Mouse (Mus musculus): Measurements from ENCODE around the gene Clec3b. TPM values are rescaled to one million over a fixed set of nuclear protein-coding genes. Genes with fewer than 3 reads are reported as not detected.

Gene Clec3b
- polyA plus RNA-seq, 1 experiment from 2014 or later = 13.9 TPM

- Histone ChIP-seq H3K4me1 (replicated peaks; ENCODE audit: control insufficient read depth, insufficient read depth) (no peaks in the 10 kb centered on the region), H3K27ac (replicated peaks) (no peak overlapping the region), H3K9ac (ENCODE audit: low read length) (no peak overlapping the region), H3K4me2 (replicated peaks; ENCODE audit: low read depth) (no peak overlapping the region), H3K9me3 (ENCODE audit: control insufficient read depth, low read length) (no peaks in the 10 kb centered on the region), H3K27me3 (ENCODE audit: control insufficient read depth, insufficient read depth, low read length) (no peaks in the 10 kb centered on the region), H3K36me3 (ENCODE audit: control insufficient read depth, insufficient read depth, low read length) (no peaks in the 10 kb centered on the region), H3K4me3 (ENCODE audit: low read depth, low read length) (no peak overlapping the region)
- peak; percentile 14; the same call in 1 of the 2 replicates for ATAC-seq (ENCODE audit: low FRiP score, low TSS enrichment)
- TF ChIP-seq CTCF (IDR thresholded peaks at IDR 0.05; ENCODE audit: low read depth) (peak; percentile 18; the same call in 1 of the 2 replicates), EP300 (optimal IDR thresholded peaks at IDR 0.05) (no peak)
- no peak for DNase-seq (ENCODE audit: low spot score)
Measured at GRCm38 (mm10) chr9:123157699-123158098, 7.0 kb downstream of the Clec3b start.

DNA sequence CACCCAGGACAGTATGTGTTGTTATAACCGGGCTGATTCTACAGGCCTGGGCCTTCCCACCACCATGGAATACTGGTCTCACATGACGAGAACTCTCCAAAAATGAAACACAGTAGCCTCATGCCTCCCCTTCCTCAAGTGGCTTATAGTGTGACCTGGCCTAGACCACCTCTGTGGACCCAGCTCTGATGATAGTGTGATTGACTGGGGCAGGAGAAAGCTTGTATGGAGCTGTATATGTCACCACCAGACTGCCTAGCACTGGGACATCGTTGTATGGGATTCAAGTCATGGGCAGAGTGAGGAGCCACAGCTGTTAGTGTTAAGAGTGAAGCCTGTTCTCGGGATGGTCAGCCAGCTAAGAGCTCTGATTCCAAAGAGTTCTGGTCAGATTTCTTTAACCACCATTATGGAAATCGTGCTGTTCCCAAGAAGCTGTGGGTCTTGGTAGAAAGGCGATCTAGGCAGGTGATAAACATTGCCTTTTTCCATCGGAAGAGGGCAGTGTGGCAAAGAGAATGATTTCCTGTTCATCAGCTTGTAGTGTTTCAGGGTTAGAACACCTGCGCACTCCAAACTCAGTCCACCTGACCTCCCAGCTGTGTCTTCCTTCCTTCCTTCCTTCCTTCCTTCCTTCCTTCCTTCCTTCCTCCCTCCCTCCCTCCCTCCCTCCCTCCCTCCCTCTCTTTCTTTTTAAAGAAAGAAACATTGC is 7.5 kb downstream of the Clec3b start:
- Histone ChIP-seq H3K27ac (replicated peaks) (no peak overlapping the region), H3K4me3 (ENCODE audit: low read depth, low read length) (no peak overlapping the region), H3K4me2 (replicated peaks; ENCODE audit: low read depth) (no peak overlapping the region), H3K27me3 (ENCODE audit: control insufficient read depth, insufficient read depth, low read length) (no peaks in the 10 kb centered on the region), H3K36me3 (ENCODE audit: control insufficient read depth, insufficient read depth, low read length) (no peaks in the 10 kb centered on the region), H3K4me1 (replicated peaks; ENCODE audit: control insufficient read depth, insufficient read depth) (no peaks in the 10 kb centered on the region), H3K9me3 (ENCODE audit: control insufficient read depth, low read length) (no peaks in the 10 kb centered on the region), H3K9ac (ENCODE audit: low read length) (no peak overlapping the region)
- peak; percentile 76 for TF ChIP-seq CTCF (IDR thresholded peaks at IDR 0.05; ENCODE audit: low read depth)
- TF ChIP-seq EP300 (optimal IDR thresholded peaks at IDR 0.05) = no peak
- DNase-seq (ENCODE audit: low spot score) (peak; percentile 49), ATAC-seq (ENCODE audit: low FRiP score, low TSS enrichment) (no peak)
- 40% methylated on average over 8 of the region's 8 CpGs for WGBS

- Histone ChIP-seq H3K27ac (replicated peaks) (no peak overlapping the region), H3K36me3 (ENCODE audit: control insufficient read depth, insufficient read depth, low read length) (no peaks in the 10 kb centered on the region), H3K27me3 (ENCODE audit: control insufficient read depth, insufficient read depth, low read length) (no peaks in the 10 kb centered on the region), H3K4me3 (ENCODE audit: low read depth, low read length) (no peak overlapping the region), H3K9me3 (ENCODE audit: control insufficient read depth, low read length) (no peaks in the 10 kb centered on the region), H3K4me2 (replicated peaks; ENCODE audit: low read depth) (no peak overlapping the region), H3K4me1 (replicated peaks; ENCODE audit: control insufficient read depth, insufficient read depth) (no peaks in the 10 kb centered on the region), H3K9ac (ENCODE audit: low read length) (no peak overlapping the region)
- ATAC-seq (ENCODE audit: low FRiP score, low TSS enrichment) = peak; percentile 50
- WGBS = 68% methylated on average over 7 of the region's 7 CpGs
- peak; percentile 96 for TF ChIP-seq CTCF (IDR thresholded peaks at IDR 0.05; ENCODE audit: low read depth)
- no peak for TF ChIP-seq EP300 (optimal IDR thresholded peaks at IDR 0.05)
- peak; percentile 83 for DNase-seq (ENCODE audit: low spot score)
Measured at GRCm38 (mm10) chr9:123159330-123159729, 8.6 kb downstream of the Clec3b start.

DNA sequence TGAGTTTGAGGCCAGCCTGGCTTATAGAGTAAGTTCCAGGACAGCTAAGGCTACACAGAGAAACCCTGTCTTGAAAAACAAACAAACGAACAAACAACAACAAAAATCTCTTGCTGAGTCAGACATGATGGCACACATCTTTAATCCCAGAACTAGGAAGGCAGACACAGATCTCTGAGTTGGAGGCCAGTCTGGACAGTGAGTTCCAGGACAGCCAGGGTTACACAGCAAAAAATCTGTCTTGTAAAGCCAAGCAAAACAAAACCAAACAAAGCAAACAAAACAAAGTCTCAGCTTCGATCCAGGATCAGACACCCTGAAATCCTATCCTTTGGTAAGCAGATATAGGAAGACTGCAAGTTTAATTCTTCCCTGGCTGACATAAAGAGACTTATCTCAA is 11.0 kb downstream of the Clec3b start:
- Histone ChIP-seq H3K27me3 (ENCODE audit: control insufficient read depth, insufficient read depth, low read length) (no peaks in the 10 kb centered on the region), H3K36me3 (ENCODE audit: control insufficient read depth, insufficient read depth, low read length) (no peaks in the 10 kb centered on the region), H3K9me3 (ENCODE audit: control insufficient read depth, low read length) (no peaks in the 10 kb centered on the region), H3K9ac (ENCODE audit: low read length) (no peak overlapping the region), H3K4me2 (replicated peaks; ENCODE audit: low read depth) (no peak overlapping the region), H3K27ac (replicated peaks) (no peak overlapping the region), H3K4me3 (ENCODE audit: low read depth, low read length) (no peak overlapping the region), H3K4me1 (replicated peaks; ENCODE audit: control insufficient read depth, insufficient read depth) (no peaks in the 10 kb centered on the region)
- ATAC-seq (ENCODE audit: low FRiP score, low TSS enrichment) (no peak), DNase-seq (ENCODE audit: low spot score) (no peak)
- TF ChIP-seq CTCF (IDR thresholded peaks at IDR 0.05; ENCODE audit: low read depth) (no peak), EP300 (optimal IDR thresholded peaks at IDR 0.05) (no peak)
- 56% methylated on average over 2 of the region's 2 CpGs for WGBS

DNA sequence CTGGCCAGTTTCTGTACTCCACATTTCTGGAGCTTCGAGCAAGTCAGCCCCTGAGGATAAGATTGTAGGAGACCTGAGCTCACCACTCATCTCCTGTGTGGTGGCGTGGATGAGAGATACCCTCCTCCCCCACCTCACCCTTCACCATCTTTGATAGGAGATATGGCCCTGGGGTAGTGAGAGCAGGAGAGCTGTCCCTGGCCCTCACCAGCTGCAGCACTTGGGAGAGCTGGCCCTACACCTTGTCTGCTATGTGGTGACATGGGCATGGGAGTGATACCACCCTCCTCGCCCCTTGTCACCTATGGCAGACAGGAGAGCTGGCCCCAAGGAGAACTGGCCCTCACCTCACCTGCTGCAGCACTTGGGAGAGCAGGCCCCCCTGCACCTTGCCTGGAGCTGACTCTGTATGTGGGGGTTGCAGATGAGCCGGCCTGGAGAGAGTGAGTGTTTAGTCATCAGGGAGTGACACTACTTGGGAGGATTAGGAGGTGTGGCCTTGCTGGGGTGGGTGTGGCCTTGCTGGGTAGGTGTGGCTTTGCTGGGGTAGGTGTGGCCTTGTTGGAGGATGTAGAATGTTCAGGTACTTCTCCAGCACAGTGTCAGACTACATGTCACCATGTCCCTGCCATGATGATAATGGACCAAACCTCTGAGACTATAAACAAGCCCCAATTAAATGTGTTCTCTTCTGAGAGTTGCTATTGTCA is 12.4 kb downstream of the Clec3b start:
- H3K27ac ChIP-seq (replicated peaks) = no peak overlapping the region
- H3K4me3 ChIP-seq (ENCODE audit: low read depth, low read length) = no peak overlapping the region
- WGBS = 70% methylated on average over 4 of the region's 4 CpGs
- peak; percentile 65 for ATAC-seq (ENCODE audit: low FRiP score, low TSS enrichment)
- no peaks in the 10 kb centered on the region for H3K27me3 ChIP-seq (ENCODE audit: control insufficient read depth, insufficient read depth, low read length)
- H3K9me3 ChIP-seq (ENCODE audit: control insufficient read depth, low read length) = no peaks in the 10 kb centered on the region
- no peak for DNase-seq (ENCODE audit: low spot score)
- no peak overlapping the region for H3K4me2 ChIP-seq (replicated peaks; ENCODE audit: low read depth)
- no peak overlapping the region for H3K9ac ChIP-seq (ENCODE audit: low read length)
- TF ChIP-seq EP300 (optimal IDR thresholded peaks at IDR 0.05) (no peak), CTCF (IDR thresholded peaks at IDR 0.05; ENCODE audit: low read depth) (no peak)
- H3K36me3 ChIP-seq (ENCODE audit: control insufficient read depth, insufficient read depth, low read length) = no peaks in the 10 kb centered on the region
- H3K4me1 ChIP-seq (replicated peaks; ENCODE audit: control insufficient read depth, insufficient read depth) = no peaks in the 10 kb centered on the region

Data from stomach, postnatal 0 days (tissue).